Mouse (Mus musculus): ENCODE data around the gene 9530003J23Rik.

The 9530003J23Rik gene

GRCm38 (mm10) chr10:117185399-117186089 is 53.0 kb downstream of the 9530003J23Rik start:
- ATAC-seq (ENCODE audit: low TSS enrichment), result no peak

Measured in frontal cortex, adult (tissue).